Mouse (Mus musculus) stomach, embryonic 16.5 days (tissue): ENCODE results near the gene Mageb2. TPM values are rescaled to one million over a fixed set of nuclear protein-coding genes. Genes with fewer than 3 reads are reported as not detected.
"Not testable (repeated sequence)": the region's sequence is repeated elsewhere in the genome, so short reads cannot be mapped to it uniquely, and the experiment has no call there.

Experiments
- ATAC-seq: fragments of 200-750 bp; cut with Nextera tagmentation; 2 replicates; pipeline ENCODE4 v1.8.0; 2017; ENCODE audit warnings: moderate number of reproducible peaks, moderate TSS enrichment; ENCODE audit not compliant: insufficient read depth, low FRiP score
- H3K27ac ChIP-seq: fragments of 300-500 bp; sonication (generic); 2 replicates; pipeline ENCODE4 v1.5.1; 2014; ENCODE audit warnings: low read length
- H3K27me3 ChIP-seq: fragments of 300-500 bp; sonication (generic); 2 replicates; pipeline ENCODE4 v1.6.1; 2014; ENCODE audit warnings: low read length, control low read depth, mixed read lengths; ENCODE audit not compliant: control insufficient read depth, insufficient read depth
- H3K36me3 ChIP-seq: fragments of 300-500 bp; sonication (generic); 2 replicates; pipeline ENCODE4 v1.6.1; 2014; ENCODE audit warnings: low read length; ENCODE audit not compliant: control insufficient read depth, insufficient read depth
- H3K4me1 ChIP-seq: fragments of 300-500 bp; sonication (generic); 2 replicates; pipeline ENCODE4 v1.6.1; 2014; ENCODE audit warnings: low read length, control low read depth, mixed read lengths; ENCODE audit not compliant: control insufficient read depth, insufficient read depth
- H3K4me2 ChIP-seq: fragments of 300-500 bp; sonication (generic); 2 replicates; pipeline ENCODE4 v1.6.1; 2014; ENCODE audit warnings: low read depth, low read length, mixed read lengths
- H3K4me3 ChIP-seq: fragments of 300-500 bp; sonication (generic); replicated peaks from 2 replicates; pipeline ENCODE4 v1.5.1; 2014; ENCODE audit warnings: mild to moderate bottlenecking, low read length
- H3K9ac ChIP-seq: fragments of 300-500 bp; sonication (generic); 2 replicates; pipeline ENCODE4 v1.6.1; 2014; ENCODE audit warnings: low read length
- H3K9me3 ChIP-seq: fragments of 300-500 bp; sonication (generic); replicated peaks from 2 replicates; pipeline ENCODE4 v1.6.1; 2016; ENCODE audit warnings: low read length, control low read depth; ENCODE audit not compliant: control insufficient read depth
- WGBS: fragments of 180-500 bp; shearing (Covaris S2); extraction: QIAGEN DNeasy Blood & Tissue Kit; methylation state at CpG from one replicate; pipeline ENCODE4 v1.1.7; 2014; 5-methylcytosine and 5-hydroxymethylcytosine counted together
- polyA plus RNA-seq: library from polyadenylated mRNA; unstranded; fragments of >200 nt; fragmentation: Nextera tagmentation; extraction: Ambion mirVana; gene quantifications from 2 replicates; pipeline ENCODE4 v1.2.1, GENCODE M21; 2015

Mageb2 gene
- polyA plus RNA-seq = not detected in 2 replicates

DNA sequence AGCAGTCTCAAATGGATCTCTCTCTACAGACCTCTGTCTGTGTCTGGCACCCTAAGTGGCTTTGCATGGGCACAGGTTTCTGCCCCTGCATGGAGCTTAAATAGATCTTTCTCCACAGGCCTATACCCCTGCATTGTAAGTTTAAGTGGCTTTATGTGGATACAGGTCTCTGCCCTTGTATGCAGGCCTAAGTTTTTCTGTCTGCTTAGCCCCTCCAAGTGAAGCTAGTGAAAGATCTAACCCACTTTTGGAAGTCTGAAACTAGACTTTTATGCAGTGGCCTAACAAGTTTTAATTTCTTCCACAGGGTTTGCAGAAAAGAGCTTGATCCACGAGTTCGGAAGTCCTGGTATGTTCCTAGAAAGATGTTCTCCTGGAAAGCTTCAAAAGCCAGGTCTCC, at the start of gene Mageb2:
Mageb2 (plus strand) TSS at position 301 of the 400 bp plus-strand sequence.
- H3K36me3 ChIP-seq, H3K27me3 ChIP-seq, H3K4me2 ChIP-seq, H3K4me3 ChIP-seq, H3K9me3 ChIP-seq, H3K27ac ChIP-seq, H3K4me1 ChIP-seq, ATAC-seq, H3K9ac ChIP-seq: not testable (repeated sequence)
- 83% methylated on average over 2 of the region's 2 CpGs for WGBS

DNA sequence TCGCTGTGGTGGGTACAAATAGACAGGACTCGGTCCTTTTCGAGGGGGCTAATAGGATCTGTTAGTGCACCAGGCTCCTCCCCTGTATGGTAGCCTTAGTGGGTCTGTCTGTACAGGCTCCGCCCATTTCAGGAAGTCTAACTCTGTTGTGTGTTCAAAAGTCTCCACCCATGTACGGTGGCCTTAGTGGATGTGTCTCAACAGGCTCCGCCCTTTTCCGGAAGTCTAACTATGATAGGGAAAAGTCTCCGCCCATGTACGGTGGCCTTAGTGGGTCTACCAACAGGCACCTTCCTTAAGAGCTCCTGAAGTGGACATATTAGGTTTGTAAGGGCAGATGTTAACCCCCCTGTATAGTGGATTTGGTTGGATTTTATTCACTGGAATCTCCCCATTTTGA, 18.2 kb upstream of the Mageb2 start:
- not testable (repeated sequence) for H3K4me1 ChIP-seq, H3K27ac ChIP-seq, H3K27me3 ChIP-seq, H3K36me3 ChIP-seq, H3K4me3 ChIP-seq, H3K9me3 ChIP-seq, ATAC-seq, H3K4me2 ChIP-seq, H3K9ac ChIP-seq
- 97% methylated on average over 9 of the region's 9 CpGs for WGBS

Other genes starting within 250 kb of the Mageb2 start
- not detected in 2 replicates for gene Gm5072, start 60.8 kb downstream of the Mageb2 start, polyA plus RNA-seq
- not detected in 2 replicates for gene Gm8914, start 148.4 kb downstream of the Mageb2 start, polyA plus RNA-seq
- gene 1700084M14Rik, start 244.2 kb downstream of the Mageb2 start, polyA plus RNA-seq = not detected in 2 replicates